ENCODE assay signal across 8 mouse cellular contexts in genomic region chr8:47932028-47932790, GRCm38 (mm10). TPM values are rescaled to one million over a fixed set of nuclear protein-coding genes. Genes with fewer than 3 reads are reported as not detected.
A peak's percentile ranks its signal among the peaks of the same experiment; 100 is the strongest.
DNase-seq lines count a peak whose midpoint lies in the region; ATAC-seq and TF ChIP-seq lines count a peak whose summit lies in the region.

No protein-coding gene starts in this region.

- H3K4me3 ChIP-seq in gastrocnemius, adult 2 months, result no peak overlapping the region
- peak overlapping the region; percentile 23; the same call in 1 of the 2 replicates for H3K4me3 ChIP-seq in embryonic facial prominence, embryonic 10.5 days
- 0 out of 2 replicates have a peak overlapping the region, but pooled peaks have one; percentile 4 for H3K4me3 ChIP-seq in hindbrain, embryonic 13.5 days
- no peak overlapping the region for H3K4me3 ChIP-seq in liver, embryonic 12.5 days
- no peak overlapping the region for H3K4me3 ChIP-seq in neural tube, embryonic 14.5 days (ENCODE audit: low read depth, low read length)

- peak; percentile 78 for ATAC-seq in hindbrain, embryonic 13.5 days (ENCODE audit: low FRiP score)
- ATAC-seq in liver, embryonic 12.5 days, result peak; percentile 32; the same call in 1 of the 2 replicates
- peak; percentile 76; the same call in 1 of the 2 replicates for ATAC-seq in neural tube, embryonic 14.5 days (ENCODE audit: low read depth)

- DNase-seq in gastrocnemius, adult 2 months, result no peak
- no peak for DNase-seq in gastrocnemius, postnatal 14 days
- DNase-seq in embryonic facial prominence, embryonic 10.5 days (ENCODE audit: low spot score), result peak; percentile 45
- no peak for DNase-seq in adrenal gland, postnatal 25 days
- no peak for DNase-seq in spleen, postnatal 4 days (ENCODE audit: low spot score in 2 of 2)

- intact Hi-C loops in gastrocnemius, adult 2 months (cut with DNase I), result no loop called here
- intact Hi-C loops in gastrocnemius, postnatal 14 days (cut with DNase I; ENCODE audit: low total_unique reads), result no loop called here

- peaks cover 52% of the 10 kb centered on the region for H3K4me1 ChIP-seq in embryonic facial prominence, embryonic 10.5 days
- H3K4me1 ChIP-seq in hindbrain, embryonic 13.5 days (replicated peaks), result peaks cover 34% of the 10 kb centered on the region
- peaks cover 18% of the 10 kb centered on the region; the same call in 1 of the 2 replicates for H3K4me1 ChIP-seq in liver, embryonic 12.5 days
- H3K4me1 ChIP-seq in neural tube, embryonic 14.5 days (ENCODE audit: control insufficient read depth, insufficient read depth, low read length), result no peaks in the 10 kb centered on the region; the same call in 1 of the 2 replicates

- H3K27me3 ChIP-seq in embryonic facial prominence, embryonic 10.5 days (replicated peaks; ENCODE audit: low read depth, poor library complexity, severe bottlenecking), result no peaks in the 10 kb centered on the region
- no peaks in the 10 kb centered on the region for H3K27me3 ChIP-seq in hindbrain, embryonic 13.5 days
- no peaks in the 10 kb centered on the region for H3K27me3 ChIP-seq in liver, embryonic 12.5 days (replicated peaks)
- H3K27me3 ChIP-seq in neural tube, embryonic 14.5 days (ENCODE audit: control insufficient read depth, insufficient read depth, low read length), result no peaks in the 10 kb centered on the region

- H3K4me2 ChIP-seq in hindbrain, embryonic 13.5 days, result peak overlapping the region; percentile 43
- no peak overlapping the region for H3K4me2 ChIP-seq in liver, embryonic 12.5 days
- H3K4me2 ChIP-seq in neural tube, embryonic 14.5 days (ENCODE audit: low read depth, low read length), result peak overlapping the region; percentile 21; the same call in 1 of the 2 replicates

- no peaks in the 10 kb centered on the region for H3K9me3 ChIP-seq in embryonic facial prominence, embryonic 10.5 days
- H3K9me3 ChIP-seq in hindbrain, embryonic 13.5 days, result no peaks in the 10 kb centered on the region
- H3K9me3 ChIP-seq in liver, embryonic 12.5 days (replicated peaks), result no peaks in the 10 kb centered on the region
- H3K9me3 ChIP-seq in neural tube, embryonic 14.5 days (ENCODE audit: control insufficient read depth, low read length), result no peaks in the 10 kb centered on the region

- H3K36me3 ChIP-seq in embryonic facial prominence, embryonic 10.5 days (replicated peaks), result no peaks in the 10 kb centered on the region
- no peaks in the 10 kb centered on the region for H3K36me3 ChIP-seq in hindbrain, embryonic 13.5 days
- H3K36me3 ChIP-seq in liver, embryonic 12.5 days, result no peaks in the 10 kb centered on the region
- H3K36me3 ChIP-seq in neural tube, embryonic 14.5 days (ENCODE audit: control insufficient read depth, insufficient read depth, low read length), result no peaks in the 10 kb centered on the region

- H3K9ac ChIP-seq in hindbrain, embryonic 13.5 days, result peak overlapping the region; percentile 46; the same call in 1 of the 2 replicates
- no peak overlapping the region for H3K9ac ChIP-seq in liver, embryonic 12.5 days
- H3K9ac ChIP-seq in neural tube, embryonic 14.5 days (replicated peaks; ENCODE audit: low read depth, low read length), result no peak overlapping the region

- TF ChIP-seq CTCF in gastrocnemius, adult 2 months (IDR thresholded peaks at IDR 0.05), result peak; percentile 22; the same call in 1 of the 2 replicates

- WGBS in embryonic facial prominence, embryonic 10.5 days, result 45% methylated on average over 16 of the region's 16 CpGs
- 29% methylated on average over 16 of the region's 16 CpGs for WGBS in hindbrain, embryonic 13.5 days
- 65% methylated on average over 16 of the region's 16 CpGs for WGBS in liver, embryonic 12.5 days (ENCODE audit: insufficient replicate concordance)
- 34% methylated on average over 16 of the region's 16 CpGs for WGBS in neural tube, embryonic 14.5 days

- no peak overlapping the region for H3K27ac ChIP-seq in gastrocnemius, adult 2 months
- peak overlapping the region; percentile 75 for H3K27ac ChIP-seq in embryonic facial prominence, embryonic 10.5 days (replicated peaks)
- H3K27ac ChIP-seq in hindbrain, embryonic 13.5 days, result peak overlapping the region; percentile 50; the same call in 1 of the 2 replicates
- H3K27ac ChIP-seq in liver, embryonic 12.5 days, result no peak overlapping the region
- H3K27ac ChIP-seq in neural tube, embryonic 14.5 days (ENCODE audit: low read depth, low read length), result no peak overlapping the region

RNA-seq across cellular contexts. Expression of gene Wwc2, which starts 58.5 kb away (rescaled TPM):
- 1 to 10 TPM; 5.0 to 8.3 TPM for total RNA-seq in gastrocnemius, adult 2 months (2021)
- total RNA-seq in gastrocnemius, postnatal 14 days (2021), result 10 to 100 TPM in 1 of 2 experiments, 1 to 10 TPM in 1; 9.9 to 10.3 TPM
- polyA plus RNA-seq in embryonic facial prominence, embryonic 10.5 days (2016; fragmentation: Nextera tagmentation; extraction: Ambion mirVana), result 10.6 and 11.1 TPM in 2 replicates
- polyA plus RNA-seq in hindbrain, embryonic 13.5 days (2015; fragmentation: Nextera tagmentation; extraction: Ambion mirVana), result 5.4 and 6.0 TPM in 2 replicates
- polyA plus RNA-seq in liver, embryonic 12.5 days (2016; fragmentation: Nextera tagmentation; extraction: Ambion mirVana), result 4.7 and 5.0 TPM in 2 replicates
- polyA plus RNA-seq in neural tube, embryonic 14.5 days (2014; fragmentation: Nextera tagmentation; extraction: Ambion mirVana), result 5.6 and 6.9 TPM in 2 replicates
- 23.0 and 27.0 TPM in 2 replicates for total RNA-seq in adrenal gland, postnatal 25 days (2021)

Comparison
In these comparisons a context has a peak if more than half of its experiments do, and no peak if none do; other contexts are left out.
1. H3K27ac ChIP-seq: peak in embryonic facial prominence, embryonic 10.5 days (single experiment) and hindbrain, embryonic 13.5 days (single experiment); none in gastrocnemius, adult 2 months (single experiment), liver, embryonic 12.5 days (single experiment) and neural tube, embryonic 14.5 days (single experiment).
2. H3K4me3 ChIP-seq: peak in embryonic facial prominence, embryonic 10.5 days (single experiment) and hindbrain, embryonic 13.5 days (single experiment); none in gastrocnemius, adult 2 months (single experiment), liver, embryonic 12.5 days (single experiment) and neural tube, embryonic 14.5 days (single experiment).
3. Peak in every context shown above with its lines, with median percentiles within 50 percentile points of each other: ATAC-seq.